Mouse (Mus musculus): ENCODE measurements around the gene Ttc30b.

DNA sequence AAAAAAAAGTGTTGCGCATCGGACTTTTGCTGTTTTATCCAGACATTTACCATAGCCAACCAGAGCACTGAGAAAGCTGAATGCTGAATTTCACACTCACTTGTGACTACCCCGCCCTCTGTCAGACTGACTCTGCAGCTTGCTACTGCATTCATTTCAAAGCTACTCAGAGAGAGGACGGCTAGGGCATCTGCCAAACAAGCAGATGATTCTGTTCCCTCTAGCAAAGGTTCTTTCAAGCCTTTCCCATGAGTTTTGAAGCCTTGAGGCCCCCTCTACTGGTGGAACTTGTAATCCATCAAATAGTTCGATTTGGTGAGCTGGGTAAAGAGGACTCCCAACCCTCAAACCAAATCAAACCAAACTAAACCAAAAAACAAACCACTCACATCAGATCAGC lies 26.6 kb upstream of the Ttc30b start:
- TF ChIP-seq POLR2A (IDR thresholded peaks at IDR 0.05; ENCODE audit: control insufficient read depth, low read depth, low read length): no peak
- no peak for TF ChIP-seq CTCF (IDR thresholded peaks at IDR 0.05; ENCODE audit: control insufficient read depth, insufficient read depth, insufficient replicate concordance, low read depth, low read length)

All from testis, adult 2 months (tissue).